Mouse (Mus musculus) kidney, adult 2 months (tissue): ENCODE measurements around the gene D130043K22Rik.

Experiments used
- CTCF ChIP-seq: fragments of 200-500 bp; conservative IDR thresholded peaks from 2 replicates; pipeline ENCODE4 v1.5.1; 2011; ENCODE audit warnings: low read depth, mild to moderate bottlenecking, control low read depth, low read length, moderate library complexity, mixed read lengths; ENCODE audit not compliant: insufficient read depth, insufficient read length
- POLR2A ChIP-seq: fragments of 200-500 bp; IDR thresholded peaks from one replicate; pipeline ENCODE4 v1.6.1; 2011; ENCODE audit warnings: low read depth, low read length, control low read depth

GRCm38 (mm10) chr13:24867789-24868188 lies 22.9 kb downstream of the D130043K22Rik start:
- no peak for TF ChIP-seq CTCF
- no peak for TF ChIP-seq POLR2A
